Mouse (Mus musculus) activated CD4-positive, CD25-positive, alpha-beta regulatory T cell, adult 4 months (primary cell): ENCODE results near the gene Trp53rka. TPM values are rescaled to one million over a fixed set of nuclear protein-coding genes. Genes with fewer than 3 reads are reported as not detected.

Source experiments
- ATAC-seq: one replicate; pipeline ENCODE4 v1.8.0; 2017
- polyA plus RNA-seq, 2 experiments: library from polyadenylated mRNA; unstranded; fragments of 100-300 nt; shearing (Covaris generic); gene quantifications; one replicate each; pipeline ENCODE4 v1.2.1; 2017

The Trp53rka gene
- polyA plus RNA-seq, 2 experiments from 2014 or later, result 3.1 to 4.6 TPM

- ATAC-seq, result no peak
Observed at GRCm38 (mm10) chr2:165484152-165484551, 9.0 kb downstream of the Trp53rka start.

GRCm38 (mm10) chr2:165482003-165482402, 11.1 kb downstream of the Trp53rka start:
- no peak for ATAC-seq

DNA sequence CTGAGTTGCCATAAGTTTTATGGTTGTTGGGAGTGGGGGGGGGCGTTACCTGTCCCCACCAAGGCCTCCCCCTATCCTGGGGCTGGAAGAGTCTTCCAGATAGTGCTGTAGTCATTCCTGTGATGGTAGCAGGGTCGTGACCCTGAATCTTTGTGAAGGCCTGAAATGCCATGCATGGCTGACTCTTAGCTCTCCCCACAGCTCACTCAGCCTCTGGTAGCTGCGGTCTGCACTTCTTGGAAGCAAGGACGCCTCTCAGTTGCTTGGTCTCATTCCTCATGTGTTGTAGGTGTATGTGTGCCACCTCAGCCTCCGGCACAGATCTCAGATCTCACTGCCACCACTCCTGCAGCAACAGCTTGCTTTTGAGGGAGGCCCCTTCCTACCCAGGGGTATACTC, 17.3 kb downstream of the Trp53rka start:
- no peak for ATAC-seq

DNA sequence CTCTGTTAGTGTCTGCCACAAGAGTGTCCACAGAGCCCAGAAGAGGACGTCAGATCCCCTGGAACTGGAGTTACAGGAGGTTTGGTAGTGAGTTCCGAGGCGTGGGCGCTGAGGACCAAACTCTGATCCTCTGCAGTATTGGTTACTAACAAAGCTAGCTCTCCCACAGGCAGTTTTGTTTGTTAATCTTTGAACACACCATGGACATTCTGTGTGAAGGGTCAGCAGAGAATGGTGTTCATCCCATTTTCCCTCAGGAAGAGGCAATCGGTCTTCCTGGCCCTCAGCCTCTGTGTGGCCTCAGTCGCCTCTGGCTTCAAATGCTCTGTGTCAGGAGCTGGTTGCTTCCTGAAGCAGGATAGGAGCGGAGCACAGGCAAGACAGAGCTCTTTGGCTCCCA, 17.7 kb downstream of the Trp53rka start:
- ATAC-seq, result no peak

GRCm38 (mm10) chr2:165473003-165473402, 20.1 kb downstream of the Trp53rka start, which contains the start of gene Slc13a3:
Gene Slc13a3, minus strand, starts transcription at chr2:165473230.
- ATAC-seq, result no peak

GRCm38 (mm10) chr2:165471943-165472342, 21.2 kb downstream of the Trp53rka start:
- ATAC-seq, result no peak

DNA sequence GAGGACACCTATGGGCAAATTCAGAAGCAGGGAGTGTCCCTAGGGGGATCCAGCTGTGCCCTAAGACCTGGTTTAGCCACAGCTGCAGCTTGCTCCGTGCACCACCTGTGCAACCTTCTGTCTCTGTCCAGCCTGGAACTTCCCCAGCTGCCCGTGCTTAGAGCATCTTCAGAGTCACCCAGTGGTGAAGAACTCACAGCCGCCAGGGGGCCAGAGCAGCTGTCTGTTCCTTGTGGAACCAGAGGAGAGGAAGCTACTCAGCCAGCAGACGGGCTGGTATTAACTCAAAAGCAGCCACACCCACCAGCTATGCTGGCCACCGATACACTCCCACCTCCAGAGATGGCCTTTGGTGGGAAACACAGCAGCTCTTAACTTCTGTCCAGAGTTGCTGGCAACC, 23.0 kb downstream of the Trp53rka start:
- ATAC-seq, result no peak

DNA sequence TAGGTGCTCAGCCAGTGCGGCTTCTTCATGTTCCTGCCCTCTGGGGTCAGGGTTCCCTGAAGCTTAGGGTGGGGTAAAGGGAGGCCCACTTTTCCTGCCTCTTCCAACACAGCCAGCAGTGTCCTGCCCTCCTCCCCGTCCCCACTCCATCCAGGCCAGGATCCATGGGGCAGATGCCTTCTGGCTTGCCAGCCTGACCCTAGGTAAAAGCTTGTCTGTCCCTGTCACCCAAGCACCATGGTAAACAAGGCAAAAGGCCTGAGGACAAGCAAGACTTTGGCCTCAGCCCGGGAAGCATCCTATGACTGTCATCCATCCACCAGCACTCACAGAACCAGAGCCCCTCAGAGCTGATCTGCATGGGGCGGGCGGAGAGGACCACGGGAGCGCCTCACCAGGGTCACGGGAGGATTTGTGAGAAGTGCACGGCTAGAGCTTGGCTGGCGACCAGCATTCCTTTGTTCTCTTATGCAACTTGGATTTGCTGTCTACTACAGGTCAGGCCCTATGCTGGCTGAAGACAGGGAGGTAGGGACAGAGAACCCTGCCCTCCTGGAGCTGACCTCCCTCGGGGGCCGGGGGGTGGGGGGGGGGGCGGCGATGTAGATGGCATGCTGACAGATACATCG, 25.2 kb downstream of the Trp53rka start:
- ATAC-seq, result no peak

DNA sequence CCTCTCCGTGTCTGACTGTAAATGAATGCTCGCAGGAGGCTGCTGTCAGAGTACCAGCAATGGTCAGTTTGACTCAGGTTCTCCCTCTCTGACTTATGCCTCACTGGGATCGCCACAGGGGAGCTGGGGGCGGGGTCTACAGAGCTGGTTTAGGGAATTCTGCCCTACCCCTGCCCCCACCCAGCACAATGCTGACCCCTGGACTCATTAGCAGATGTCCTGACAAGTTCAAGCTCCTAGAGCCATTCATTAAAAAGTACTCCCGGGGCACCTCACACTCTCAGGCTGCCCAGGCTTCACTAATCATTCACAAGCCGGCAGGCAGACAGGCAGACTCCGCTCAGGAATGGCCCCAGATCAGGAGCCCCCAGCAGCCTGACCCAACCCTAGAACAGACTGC, 33.5 kb downstream of the Trp53rka start:
- no peak for ATAC-seq

DNA sequence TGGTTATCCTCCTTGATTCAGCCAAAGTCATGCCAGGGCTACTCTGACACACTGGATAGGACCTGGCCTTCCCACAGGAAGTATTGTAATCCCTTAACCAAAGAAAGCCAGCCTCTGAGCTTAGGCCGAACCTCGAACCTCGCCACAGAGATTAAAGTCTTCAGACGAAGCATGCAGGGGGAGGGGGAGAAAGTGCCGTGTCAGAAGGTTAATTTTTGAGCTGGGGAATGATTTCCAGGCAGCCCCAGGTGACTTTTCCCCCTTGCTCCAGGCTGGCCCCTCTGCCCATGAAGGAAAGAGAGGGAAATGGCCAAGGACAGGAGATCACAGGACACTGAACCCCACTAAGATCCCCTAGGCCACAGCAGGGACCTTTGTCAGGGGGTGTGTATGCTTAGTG, 34.9 kb downstream of the Trp53rka start:
- no peak for ATAC-seq

- no peak for ATAC-seq
Observed at GRCm38 (mm10) chr2:165456710-165457109, 36.4 kb downstream of the Trp53rka start.

GRCm38 (mm10) chr2:165452730-165453693, 40.1 kb downstream of the Trp53rka start:
- ATAC-seq, result peak; percentile 86

- ATAC-seq, result no peak
Observed at GRCm38 (mm10) chr2:165448475-165448874, 44.6 kb downstream of the Trp53rka start.

DNA sequence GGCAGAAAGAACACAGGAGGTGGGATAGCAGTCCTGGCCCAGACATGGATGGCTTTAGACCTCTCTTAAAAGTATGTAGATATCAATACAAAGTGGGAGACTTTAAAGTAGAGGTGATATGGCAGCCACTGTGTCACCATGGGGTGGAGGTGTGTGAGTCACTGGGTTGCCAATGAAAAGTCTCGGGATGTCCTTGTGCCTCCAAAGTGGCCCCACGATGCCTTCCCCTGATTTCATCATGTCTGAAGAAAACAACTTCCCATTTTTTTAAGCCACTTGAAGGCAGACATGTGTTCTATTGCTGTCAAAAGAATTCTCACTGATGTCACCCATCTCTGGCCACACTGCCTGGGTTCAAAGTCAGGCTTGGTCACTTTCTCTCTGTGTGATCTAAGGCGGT, 48.3 kb downstream of the Trp53rka start:
- ATAC-seq, result no peak

- ATAC-seq, result no peak
Observed at GRCm38 (mm10) chr2:165442981-165443380, 50.1 kb downstream of the Trp53rka start.

DNA sequence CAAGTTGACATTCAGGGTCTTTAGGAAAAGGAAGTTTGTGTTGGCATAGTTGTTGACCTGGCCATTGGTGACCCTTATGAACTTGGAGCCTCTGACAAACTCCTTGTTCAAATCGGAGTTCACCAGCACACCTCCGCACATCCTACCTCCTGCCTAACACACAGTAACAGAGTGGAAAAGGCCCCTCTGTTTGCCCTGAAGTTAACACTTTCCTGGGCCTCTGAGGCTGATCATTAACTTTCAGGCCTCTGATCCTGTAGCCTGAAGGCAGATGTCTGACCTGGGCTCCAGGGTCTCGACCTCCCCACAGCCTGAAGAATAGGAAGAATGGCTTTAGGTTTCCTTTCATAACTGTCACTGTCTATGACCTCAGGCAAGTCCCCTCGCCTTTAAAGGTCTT, 51.5 kb downstream of the Trp53rka start:
- no peak for ATAC-seq

Other genes starting within 250 kb of the Trp53rka start
- 10 to 100 TPM; 31.1 to 45.6 TPM for gene Slc35c2, start 205.5 kb downstream of the Trp53rka start, polyA plus RNA-seq
- gene Elmo2, start 166.8 kb downstream of the Trp53rka start, polyA plus RNA-seq, result 10 to 100 TPM; 30.4 to 35.4 TPM
- gene Zfp663, start 124.6 kb downstream of the Trp53rka start, polyA plus RNA-seq, result not detected
- gene Zfp334, start 105.1 kb downstream of the Trp53rka start, polyA plus RNA-seq, result under 1 TPM in 1 of 2 experiments, not detected in 1; 0.08 TPM
- not detected for gene Ocstamp, start 92.9 kb downstream of the Trp53rka start, polyA plus RNA-seq
- gene Slc13a3, start 20.1 kb downstream of the Trp53rka start, polyA plus RNA-seq, result not detected
- gene Slc2a10, start 10.5 kb upstream of the Trp53rka start, polyA plus RNA-seq, result not detected
- gene Eya2, start 101.7 kb upstream of the Trp53rka start, polyA plus RNA-seq, result 1 to 10 TPM; 4.7 to 8.1 TPM